Mouse (Mus musculus) right cerebral cortex, postnatal 36 days (tissue): Measurements from ENCODE around the gene Rac2.

Experiments
- DNase-seq, 2 experiments: peaks; one replicate each; pipeline ENCODE4 v3.0.0; 2022; ENCODE audit warnings: low spot score in 2 of 2, mixed read lengths in 1 of 2

Rac2 gene

DNA sequence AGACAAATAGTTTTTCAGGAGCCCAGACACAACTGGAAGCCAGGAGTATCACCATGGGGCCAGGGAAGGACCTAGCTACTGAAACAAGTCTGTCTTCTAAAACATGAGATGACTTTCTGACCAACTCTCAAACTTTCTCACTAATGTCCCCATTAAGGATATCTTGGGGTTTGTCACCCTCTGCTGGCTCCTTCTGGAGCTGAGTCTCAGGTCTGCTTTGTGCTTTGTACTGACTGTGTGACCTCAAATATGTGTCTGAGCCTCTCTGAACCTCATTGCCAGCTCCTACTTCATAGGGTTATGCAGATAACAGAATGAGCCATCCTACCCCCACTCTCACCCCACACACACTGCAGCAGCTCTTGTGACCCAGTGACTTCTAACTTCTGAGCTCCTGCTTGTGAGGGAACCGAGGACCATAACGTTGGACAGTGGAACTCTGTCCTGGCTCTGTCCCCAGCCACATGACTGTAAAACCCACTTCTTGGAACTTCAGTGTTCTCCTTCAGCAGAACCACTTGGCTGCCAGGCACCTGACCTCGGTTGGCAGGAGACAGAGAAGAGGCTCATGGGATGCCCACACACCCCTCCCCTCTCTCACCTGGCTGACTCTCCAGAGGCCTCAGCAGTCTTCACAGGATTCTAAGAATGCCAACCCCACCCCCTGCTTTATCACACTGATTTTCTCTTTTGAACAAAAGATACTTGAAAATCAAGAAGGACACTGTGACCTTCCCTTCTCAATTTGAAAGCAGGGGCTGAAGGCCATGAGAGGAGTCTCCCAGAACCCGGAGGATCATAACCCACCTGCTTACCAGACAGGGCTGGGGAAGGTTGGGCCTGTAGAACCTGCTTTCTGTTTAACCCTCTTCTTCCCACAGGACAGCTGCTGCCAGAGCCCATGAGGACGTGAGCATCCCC is 24.9 kb downstream of the Rac2 start:
- DNase-seq, result no peak

DNA sequence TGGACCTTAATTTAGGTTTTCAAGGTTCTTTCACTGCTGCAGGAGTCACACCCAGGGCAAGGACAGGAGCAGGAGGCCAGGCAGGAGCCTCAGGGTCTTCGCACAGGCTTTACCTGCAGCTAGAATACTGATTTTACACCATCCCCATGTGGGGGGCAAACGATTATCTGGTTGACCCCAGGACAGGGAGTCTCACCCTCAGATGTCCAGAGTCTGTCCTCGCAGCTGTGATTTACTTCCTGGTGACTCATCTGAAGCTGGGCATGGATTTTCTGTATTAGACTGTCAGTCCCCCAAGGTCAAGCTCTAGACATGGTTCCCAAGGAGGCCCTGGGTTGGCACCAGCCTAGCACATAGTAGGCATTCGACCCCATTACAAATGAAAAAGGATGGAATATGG is 26.5 kb downstream of the Rac2 start:
- DNase-seq, result no peak

DNA sequence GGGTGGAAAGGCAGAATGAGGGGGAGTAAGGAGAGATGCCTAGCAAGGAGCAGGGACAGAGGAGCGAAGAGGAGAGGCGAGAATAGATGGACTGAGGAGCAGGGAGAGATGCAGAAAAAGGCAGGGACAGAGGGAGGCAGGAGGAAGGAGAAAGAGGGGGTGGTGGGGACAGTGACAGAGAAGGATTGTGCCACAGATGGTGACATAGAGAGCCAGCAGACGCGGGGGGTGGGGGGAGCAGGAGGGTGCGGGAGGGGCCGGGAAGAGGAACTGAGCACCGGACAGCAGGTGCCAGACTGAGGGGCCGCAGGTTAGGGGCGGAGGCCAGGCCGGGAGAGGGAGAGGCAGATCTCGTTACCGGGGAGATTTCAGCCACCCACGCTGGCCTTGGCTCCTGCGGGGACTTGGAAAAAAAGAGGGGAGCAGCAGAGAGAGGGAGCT is 28.0 kb downstream of the Rac2 start, which contains the start of gene Sstr3:
Gene Sstr3 (minus strand): TSS at position 125 of the 441 bp plus-strand sequence.
- peak; percentile 55 to 72 for DNase-seq

DNA sequence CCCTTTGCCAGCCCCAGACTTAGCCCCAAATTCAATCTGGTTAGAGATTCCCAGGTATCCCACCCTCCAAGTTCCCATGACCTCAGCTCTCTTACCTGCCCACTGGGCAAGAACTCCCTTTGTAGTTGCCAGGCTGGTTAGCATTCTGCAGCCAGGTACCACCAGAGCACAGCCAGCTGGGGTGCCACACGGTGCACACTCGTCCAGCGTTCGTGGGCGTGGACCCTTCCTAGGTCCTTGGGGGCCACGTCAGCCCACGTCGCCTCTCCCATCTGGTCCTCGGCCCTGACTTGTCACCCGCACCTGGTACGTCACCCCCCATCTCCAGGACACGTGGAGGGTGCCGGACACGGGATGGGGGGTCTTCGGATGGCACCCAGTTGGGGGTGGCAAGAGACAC is 28.5 kb downstream of the Rac2 start:
- DNase-seq, result no peak

DNA sequence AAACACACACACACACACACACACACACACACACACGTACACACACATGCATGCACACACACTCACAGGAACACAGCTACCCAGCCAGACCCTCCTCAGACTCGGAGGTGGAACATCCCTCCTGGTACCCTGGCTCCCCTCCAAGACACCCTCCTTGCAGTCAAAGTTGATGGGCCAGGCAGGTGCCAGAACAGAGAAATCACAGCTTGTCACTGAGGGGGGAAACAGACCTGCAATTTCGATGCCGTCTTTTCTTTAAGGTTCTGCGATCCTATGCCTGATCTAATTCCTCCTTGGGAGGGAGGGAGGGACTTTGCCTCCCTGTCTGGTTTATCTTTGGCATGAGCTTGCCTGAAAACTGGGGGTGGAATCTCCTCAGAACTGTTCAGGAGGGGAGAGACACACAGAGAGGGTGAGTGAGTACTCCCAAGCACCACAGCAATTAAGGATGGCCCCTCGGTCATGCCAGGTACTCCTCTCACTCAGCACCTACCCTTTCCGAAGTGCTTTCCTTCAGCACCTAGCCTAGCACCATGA is 29.7 kb downstream of the Rac2 start:
- DNase-seq, result no peak

DNA sequence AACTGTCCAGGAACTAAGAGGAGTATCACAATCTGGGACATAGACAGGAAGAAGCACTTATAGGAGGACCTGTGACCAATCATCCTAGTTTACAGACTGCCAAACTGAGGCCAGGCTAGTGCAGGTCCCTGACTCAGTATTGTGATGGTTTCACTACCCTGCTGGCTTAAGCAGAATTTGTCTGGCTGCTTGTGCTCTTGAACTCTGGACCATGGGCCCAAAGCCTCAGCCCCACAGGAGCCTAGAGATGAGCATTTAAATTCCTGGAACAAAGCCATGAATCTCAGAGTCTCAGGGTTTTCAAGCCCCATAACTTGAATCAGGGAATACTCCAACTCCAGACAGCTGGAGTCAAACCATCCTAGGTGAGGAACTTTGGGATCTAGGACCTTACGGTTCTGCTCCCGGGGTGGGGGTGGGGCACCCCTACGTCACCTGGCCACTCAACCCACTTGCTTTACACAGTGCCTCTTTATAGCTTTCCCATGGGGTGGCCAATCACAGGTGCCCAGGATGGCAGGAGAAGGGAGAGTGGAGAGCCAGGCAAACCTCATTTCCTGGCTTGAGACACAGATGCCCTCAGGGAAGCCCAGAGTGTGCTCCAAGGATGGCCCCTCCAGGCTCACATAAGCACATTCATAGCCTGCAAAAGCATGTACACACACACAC is 30.4 kb downstream of the Rac2 start:
- DNase-seq, result no peak

DNA sequence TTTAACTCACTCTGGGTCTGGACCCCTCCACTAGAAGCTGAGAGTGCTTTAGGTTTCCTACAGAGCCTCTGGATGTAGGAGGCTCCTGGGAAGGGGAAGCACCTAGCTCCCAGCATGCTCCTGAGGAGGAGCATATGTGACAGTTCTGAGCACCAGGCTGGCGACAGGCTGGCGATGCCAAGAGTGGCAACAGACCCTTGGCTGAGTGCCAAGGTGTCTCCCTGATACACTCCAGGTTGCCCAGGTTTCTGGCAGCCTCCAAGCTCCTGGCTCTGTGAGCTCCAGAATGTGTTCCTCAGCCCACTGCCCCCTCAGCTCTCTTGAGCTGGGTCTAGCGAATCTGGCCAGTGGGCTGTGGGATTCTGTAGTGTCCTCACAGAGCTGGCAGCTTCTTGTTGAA is 31.0 kb downstream of the Rac2 start:
- no peak for DNase-seq

DNA sequence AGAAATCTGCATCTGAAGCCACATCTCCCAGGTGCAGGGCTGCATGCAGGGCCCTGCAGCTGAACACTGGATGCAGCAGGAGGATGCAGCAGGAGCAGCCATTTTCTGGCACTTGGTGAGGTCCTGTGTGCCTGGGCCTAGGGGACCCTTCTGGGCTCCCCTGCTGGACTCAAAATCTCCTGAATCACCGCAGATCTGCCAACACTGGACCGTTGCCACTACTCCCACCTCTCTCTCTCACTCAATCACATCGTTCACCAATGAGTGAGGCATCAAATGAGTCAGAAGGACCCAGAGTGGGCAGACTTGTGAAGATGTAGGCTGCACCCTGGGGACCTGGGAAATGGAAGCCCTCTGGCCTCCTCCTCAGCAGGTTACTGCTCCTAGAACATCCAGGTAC is 31.5 kb downstream of the Rac2 start:
- no peak for DNase-seq

DNA sequence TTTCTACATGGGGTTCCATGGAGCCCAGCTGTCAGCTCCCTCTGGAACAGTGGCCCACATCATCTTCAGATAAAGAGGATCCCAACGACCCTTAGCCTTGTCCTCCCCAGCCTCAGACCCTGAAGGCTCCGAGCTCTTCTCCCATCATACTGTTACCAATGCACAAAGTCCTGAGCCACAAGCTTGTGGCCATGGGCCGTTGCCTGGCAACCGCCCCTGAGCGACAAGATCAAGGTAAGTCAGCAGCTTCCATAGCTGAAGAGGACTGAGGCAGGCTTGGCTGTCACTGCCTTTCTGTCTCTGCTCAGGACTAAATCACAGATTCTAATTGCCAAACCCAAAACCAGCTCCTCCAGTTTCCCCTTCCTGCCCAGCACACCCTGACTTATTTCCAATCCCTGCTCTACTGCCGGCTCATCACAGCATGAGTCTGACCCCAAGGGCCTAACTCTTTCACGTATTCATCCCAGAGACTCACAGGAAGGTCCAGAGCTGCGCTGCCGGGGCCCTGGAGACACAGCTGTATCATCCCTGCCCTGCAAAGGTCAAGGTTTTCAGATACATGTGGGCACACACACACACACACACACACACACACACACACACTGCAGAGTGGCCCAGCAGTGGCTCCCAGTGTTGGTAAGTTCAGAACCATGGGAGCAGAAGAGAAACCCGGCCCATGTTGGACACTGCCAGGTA is 36.7 kb downstream of the Rac2 start:
- DNase-seq, result no peak

DNA sequence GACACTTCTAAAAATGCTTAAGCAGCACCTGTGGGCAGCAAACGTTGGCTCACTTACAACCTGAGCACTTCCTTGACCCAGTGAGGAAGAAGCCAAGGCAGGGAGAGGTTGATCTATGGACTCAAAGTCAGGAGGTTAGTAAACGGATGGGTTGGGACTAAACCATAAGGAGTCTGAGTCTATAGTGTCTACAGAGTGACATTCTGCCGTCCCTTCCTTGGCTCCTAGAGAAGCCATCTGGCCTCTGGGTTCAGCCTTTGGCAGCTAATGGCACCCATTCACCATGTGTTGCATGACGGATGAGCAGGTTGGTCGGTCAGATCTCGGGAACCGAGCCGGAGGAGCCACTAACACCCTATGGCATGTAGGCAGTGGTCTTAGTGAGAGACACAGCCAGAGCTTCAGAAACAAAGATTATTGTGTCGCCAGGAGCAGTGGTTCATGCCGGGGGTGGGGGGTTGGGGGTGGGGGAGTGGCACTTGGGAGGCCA is 39.2 kb downstream of the Rac2 start:
- no peak for DNase-seq

DNA sequence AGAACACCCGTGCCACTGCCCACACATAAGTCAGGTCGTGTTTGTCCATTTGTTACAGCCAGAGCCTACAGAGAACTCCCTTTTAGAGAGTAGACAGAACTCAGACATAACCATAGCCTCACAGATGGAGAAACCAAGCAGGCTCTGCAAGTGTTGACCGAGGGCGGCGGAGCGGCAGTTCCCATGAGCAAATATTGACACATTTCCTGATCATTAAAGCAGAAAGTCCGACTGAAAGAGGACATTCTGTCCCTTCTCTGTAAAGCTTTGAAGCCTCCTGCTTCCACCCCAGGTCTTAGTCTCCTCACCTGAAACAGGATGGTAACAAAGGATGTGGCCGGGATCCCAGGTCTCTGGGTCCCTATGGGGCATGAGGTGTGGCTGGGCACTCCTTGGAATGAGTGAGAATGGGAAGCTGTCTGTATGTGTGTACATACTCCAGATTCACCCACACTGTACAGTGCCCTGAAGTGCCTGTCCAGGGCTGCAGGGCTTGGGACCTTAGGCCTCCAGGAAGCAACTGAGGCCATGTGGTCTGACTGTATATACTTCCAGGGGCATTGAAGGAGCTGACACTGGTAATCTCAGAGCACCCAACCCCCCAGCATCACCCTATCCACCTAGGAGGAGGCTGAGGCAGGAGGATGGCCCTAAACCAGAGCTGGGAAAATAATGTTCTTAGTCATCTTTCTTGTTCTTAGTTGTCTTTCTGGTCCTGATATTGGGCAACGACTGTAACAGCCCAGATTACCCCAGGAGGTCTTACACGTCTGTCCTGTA is 39.8 kb downstream of the Rac2 start:
- no peak for DNase-seq

DNA sequence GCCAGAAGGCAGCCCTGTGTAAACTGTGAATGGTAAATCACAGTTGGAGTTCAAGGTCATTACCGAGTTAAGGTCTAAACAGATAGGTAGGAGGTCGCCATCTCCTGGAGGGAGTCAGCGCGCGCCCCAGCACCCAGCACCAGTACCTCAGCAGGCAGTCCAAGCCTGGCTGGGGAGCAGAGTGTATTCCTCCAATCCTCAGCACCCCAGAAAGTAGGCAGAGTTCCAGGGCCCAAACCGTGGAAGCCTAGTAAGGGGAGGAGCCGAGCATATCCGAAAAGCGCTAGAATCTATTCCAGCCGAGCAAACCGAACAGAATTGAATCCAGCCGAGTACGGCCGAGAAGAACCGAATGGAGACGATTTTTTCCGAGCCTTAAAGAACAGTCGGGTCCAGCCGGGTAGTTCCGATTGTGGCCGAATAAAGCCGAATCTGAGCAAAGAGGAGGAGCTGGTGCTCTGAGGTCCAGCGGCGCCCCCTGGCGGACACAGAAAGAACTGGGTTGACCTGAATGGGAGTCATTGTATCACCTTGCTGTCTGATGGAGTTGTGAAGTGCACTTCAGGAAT is 40.6 kb downstream of the Rac2 start:
- peak; percentile 99 for DNase-seq

DNA sequence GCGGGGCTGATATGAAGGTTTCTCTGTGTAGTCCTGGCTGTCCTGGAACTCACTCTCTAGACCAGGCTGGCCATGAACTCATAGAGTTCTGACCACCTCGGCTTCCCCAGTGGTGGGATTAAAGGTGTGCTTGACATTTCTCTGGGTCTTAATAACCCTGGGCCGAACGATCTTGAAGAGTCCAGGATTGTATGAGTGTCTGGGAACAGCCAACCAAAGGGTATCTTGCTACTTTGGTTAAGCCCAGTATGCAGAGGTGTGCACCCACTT is 41.2 kb downstream of the Rac2 start:
- no peak for DNase-seq

DNA sequence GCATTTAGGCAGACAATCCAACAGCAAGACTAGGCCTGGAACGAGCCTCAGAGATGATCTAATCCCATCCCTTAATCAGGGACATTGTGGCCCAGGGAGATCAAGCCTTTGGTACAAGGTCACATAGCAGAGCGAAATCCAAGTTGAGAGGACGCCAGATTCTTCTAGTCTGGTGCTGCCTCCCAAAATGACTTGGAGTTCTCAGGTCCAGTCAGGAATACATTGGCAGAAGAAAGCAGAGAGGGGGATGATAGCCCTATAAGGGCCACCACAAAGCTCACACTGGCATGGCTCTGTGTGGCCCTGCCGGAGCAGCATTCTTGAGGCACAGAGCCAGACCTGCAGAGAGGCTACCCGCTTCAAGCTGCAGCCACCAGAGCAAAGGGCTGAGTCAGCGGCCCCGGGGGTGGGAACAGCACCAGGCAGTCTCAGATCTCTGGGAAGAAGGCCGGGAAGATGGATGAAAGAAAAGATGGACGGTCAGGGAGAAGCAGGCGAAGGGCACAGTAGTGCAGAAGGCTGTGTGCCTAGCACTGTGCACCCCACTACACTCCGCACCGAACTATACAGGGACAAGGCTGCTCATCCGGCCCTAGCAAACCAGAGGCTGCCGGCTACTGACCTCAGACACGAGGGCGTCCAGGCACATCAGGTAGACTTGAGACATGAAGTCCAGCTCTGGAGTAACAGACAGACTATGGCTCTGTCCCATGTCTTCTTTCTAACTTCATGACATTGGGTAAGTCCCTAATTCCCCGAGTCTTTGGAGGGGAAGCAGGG is 41.7 kb downstream of the Rac2 start, which contains the start of gene C1qtnf6:
Gene C1qtnf6 (minus strand): TSS at position 746 of the 780 bp plus-strand sequence.
- DNase-seq, result no peak

DNA sequence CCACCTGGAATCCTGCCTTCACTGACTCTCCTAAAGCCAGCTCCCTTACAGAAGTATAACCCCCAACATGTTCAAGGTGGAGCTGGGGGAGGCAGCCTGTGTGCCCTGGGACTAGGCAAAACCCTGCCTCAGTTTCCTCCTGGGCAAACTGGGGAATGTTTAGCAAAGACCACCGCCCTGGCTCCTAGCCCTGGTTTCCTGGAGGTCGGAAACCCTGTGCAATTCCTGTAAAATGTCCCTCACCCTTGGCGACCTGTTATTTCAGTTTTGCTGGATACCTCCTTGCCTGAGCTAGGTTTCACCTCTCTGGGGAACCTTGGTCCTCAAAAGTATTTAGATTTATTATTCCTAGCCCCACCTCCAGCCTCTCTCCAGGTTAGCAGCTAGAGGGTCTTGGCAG is 42.4 kb downstream of the Rac2 start:
- no peak for DNase-seq

DNA sequence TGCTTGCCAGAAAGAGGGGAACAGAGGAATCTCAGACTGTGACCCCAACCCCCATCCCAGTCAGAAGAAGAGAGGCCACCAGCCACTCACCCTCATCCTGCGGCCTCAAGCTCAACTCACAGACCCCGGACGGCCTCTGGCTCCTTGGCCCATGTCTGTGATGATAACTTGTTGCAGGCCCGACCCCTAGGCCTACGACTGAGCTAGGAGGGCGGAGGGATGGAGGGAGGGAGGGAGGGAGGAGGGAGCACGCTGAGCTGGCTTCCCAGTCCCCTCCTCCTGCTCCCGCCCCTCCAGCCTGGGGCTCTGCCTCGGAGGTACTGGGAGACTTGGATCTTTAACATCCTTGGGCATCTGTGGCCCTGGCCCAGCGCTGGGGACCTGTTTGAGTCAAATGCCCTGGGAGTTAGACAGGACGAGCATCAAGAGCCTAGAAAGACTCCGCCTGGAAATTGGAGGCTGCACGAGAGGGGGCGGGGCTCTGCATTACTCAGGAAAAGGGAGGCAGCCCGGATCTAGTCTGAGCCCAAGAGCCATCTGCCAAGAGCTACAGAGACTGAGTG is 43.1 kb downstream of the Rac2 start:
- peak; percentile 57 to 67 for DNase-seq

DNA sequence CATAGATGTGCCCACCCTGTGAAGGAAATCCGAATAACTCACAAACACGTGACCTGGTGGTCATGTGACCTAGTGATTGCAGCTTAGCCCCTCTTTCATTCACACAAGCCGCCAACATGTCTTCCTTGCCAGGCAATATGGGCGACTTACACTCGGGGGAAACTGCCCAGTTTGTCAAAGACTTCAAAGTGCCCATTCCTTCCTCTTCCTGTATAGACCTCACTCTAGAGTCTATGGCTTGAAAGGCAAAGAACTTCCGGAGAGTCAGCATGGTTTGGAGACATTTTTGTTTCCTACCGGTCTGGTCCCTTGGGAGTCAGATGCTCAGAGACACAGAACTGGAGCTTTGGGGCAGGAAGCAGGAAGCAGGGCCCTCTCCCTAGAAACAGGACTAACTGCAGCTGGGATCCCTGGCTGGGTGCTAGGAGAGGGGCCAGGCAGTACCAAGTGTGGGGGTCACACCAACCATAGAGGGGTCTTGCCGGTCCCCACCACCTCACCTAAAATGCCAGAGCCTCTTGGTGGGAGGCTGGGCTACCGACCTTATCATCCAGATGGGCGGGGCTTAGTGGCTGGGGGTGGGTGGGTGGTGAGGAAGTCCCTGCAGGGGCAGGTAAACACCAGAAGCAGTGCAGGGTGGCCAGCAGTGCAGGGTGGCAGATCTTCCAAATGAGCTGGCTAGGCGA is 43.7 kb downstream of the Rac2 start:
- no peak for DNase-seq

DNA sequence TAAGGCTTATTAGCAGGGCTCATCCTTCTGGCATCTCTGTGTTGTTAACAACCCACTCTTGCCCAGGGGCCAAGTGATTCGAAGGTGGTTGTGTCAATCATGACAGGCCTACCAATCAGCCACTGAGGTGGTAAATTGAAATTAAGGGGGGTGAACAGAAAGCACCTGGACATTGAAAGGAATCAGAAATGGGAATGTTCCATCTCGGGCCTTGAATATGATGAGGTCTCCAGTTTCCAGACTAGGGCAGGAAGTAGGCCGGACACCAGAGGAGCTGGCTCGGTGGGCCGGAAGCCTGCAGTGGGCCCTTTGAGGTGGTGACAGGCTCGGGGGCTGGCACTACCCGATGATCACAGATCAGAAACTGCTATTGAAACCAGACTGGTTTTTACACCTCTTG is 44.6 kb downstream of the Rac2 start:
- DNase-seq, result no peak

DNA sequence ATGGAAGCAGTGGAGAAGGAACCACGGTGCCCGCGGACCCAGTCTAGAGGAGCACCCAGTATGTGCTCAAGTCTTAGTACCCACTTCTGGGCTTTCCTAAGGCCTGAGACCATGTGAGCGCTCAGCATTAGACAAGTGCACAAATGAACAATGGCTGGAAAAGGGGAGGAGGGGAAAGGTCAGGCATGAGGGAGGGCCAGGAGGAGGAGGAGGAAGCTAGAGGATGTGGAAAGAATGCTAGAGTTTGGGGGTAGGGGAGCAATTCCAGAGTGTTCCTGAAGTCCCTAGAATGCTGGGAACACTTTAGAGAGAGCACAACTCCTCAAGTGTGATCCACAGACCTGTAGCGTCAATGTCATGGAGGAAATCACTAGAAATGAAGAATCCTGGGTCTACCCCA is 48.4 kb downstream of the Rac2 start:
- DNase-seq, result no peak
